Mouse (Mus musculus) left cerebral cortex, postnatal 25 days (tissue): ENCODE measurements at regions not wholly inside any gene's neighbourhood (a gene's known extent, or its start where the extent isn't known, plus 50 kb on each side); places are given as distances from the start of the nearest gene placed in this dataset.
"Not testable (repeated sequence)": the region's sequence is repeated elsewhere in the genome, so short reads cannot be mapped to it uniquely, and the experiment has no call there.

Source experiments
- DNase-seq, 2 experiments: peaks; one replicate each; pipeline ENCODE4 v3.0.0; 2022; ENCODE audit warnings: low spot score in 2 of 2, mixed read lengths in 1 of 2
- intact Hi-C: fragments of 180-260 bp; cut with DNase I; formaldehyde crosslinking; loops from one replicate; pipeline ENCODE4 v1.15.1; 2025

- DNase-seq: no peak
- intact Hi-C loops: no loop called here
These were observed 456.3 kb downstream of the Epm2a start for GRCm38 (mm10) chr10:11799510-11799909.

GRCm38 (mm10) chr10:11801372-11802230 lies 458.4 kb downstream of the Epm2a start:
- DNase-seq, intact Hi-C loops: not testable (repeated sequence)

GRCm38 (mm10) chr10:11809255-11809654 lies 466.1 kb downstream of the Epm2a start:
- no peak for DNase-seq
- intact Hi-C loops: no loop called here

- no peak for DNase-seq
- intact Hi-C loops: no loop called here
These were observed 479.3 kb downstream of the Epm2a start for GRCm38 (mm10) chr10:11822418-11822959.

- intact Hi-C loops: loop anchor here (1.0 to 5.0 kb wide), 3 partner anchors 181 to 771 kb away; no protein-coding TSS in a partner anchor
- peak; percentile 24 to 67 for DNase-seq
These were observed 497.9 kb downstream of the Epm2a start for GRCm38 (mm10) chr10:11841094-11841493.

GRCm38 (mm10) chr10:11841494-11841893 lies 498.3 kb downstream of the Epm2a start:
- intact Hi-C loops: loop anchor here (1.0 to 5.0 kb wide), 3 partner anchors 181 to 771 kb away; no protein-coding TSS in a partner anchor

GRCm38 (mm10) chr10:11846141-11846540 lies 502.9 kb downstream of the Epm2a start:
- no peak for DNase-seq
- intact Hi-C loops: no loop called here

More at GRCm38 (mm10) chr10:11841494-11841893, 498.3 kb downstream of the Epm2a start:
- DNase-seq: peak; percentile 37 to 72

- peak in 1 of 2 experiments; percentile 19 for DNase-seq
- intact Hi-C loops: no loop called here
These were observed 532.2 kb downstream of the Epm2a start for GRCm38 (mm10) chr10:11875145-11876131.

GRCm38 (mm10) chr10:11886237-11886636 lies 543.0 kb downstream of the Epm2a start:
- peak in 1 of 2 experiments; percentile 29 for DNase-seq
- intact Hi-C loops: no loop called here

GRCm38 (mm10) chr10:11888953-11889352 lies 545.7 kb downstream of the Epm2a start:
- intact Hi-C loops: no loop called here
- DNase-seq: peak in 1 of 2 experiments; percentile 8

GRCm38 (mm10) chr10:11922132-11922531 lies 578.9 kb downstream of the Epm2a start:
- peak in 1 of 2 experiments; percentile 36 for DNase-seq

GRCm38 (mm10) chr10:11938164-11938563 lies 595.0 kb downstream of the Epm2a start:
- intact Hi-C loops: no loop called here
- peak in 1 of 2 experiments; percentile 8 for DNase-seq

More at GRCm38 (mm10) chr10:11922132-11922531, 578.9 kb downstream of the Epm2a start:
- intact Hi-C loops: no loop called here

GRCm38 (mm10) chr10:11942772-11943171 lies 599.6 kb downstream of the Epm2a start:
- DNase-seq: no peak
- intact Hi-C loops: no loop called here

GRCm38 (mm10) chr10:11960327-11960922 lies 617.2 kb downstream of the Epm2a start:
- peak; percentile 2 for DNase-seq
- intact Hi-C loops: no loop called here

- no peak for DNase-seq
- intact Hi-C loops: loop anchor here (10.0 kb wide), 1 partner anchor 550 kb away; no protein-coding TSS in a partner anchor
These were observed 661.8 kb downstream of the Epm2a start for GRCm38 (mm10) chr10:12004966-12005365.

GRCm38 (mm10) chr10:12005889-12006288 lies 662.7 kb downstream of the Epm2a start:
- peak in 1 of 2 experiments; percentile 12 for DNase-seq
- intact Hi-C loops: loop anchor here (1.0 to 10.0 kb wide), 2 partner anchors 551 to 606 kb away; no protein-coding TSS in a partner anchor

GRCm38 (mm10) chr10:12017286-12017685 lies 674.1 kb downstream of the Epm2a start:
- no peak for DNase-seq
- intact Hi-C loops: loop anchor here (10.0 kb wide), 1 partner anchor 408 kb away; no protein-coding TSS in a partner anchor

- intact Hi-C loops: loop anchor here (10.0 kb wide), 1 partner anchor 407 kb away; no protein-coding TSS in a partner anchor
- DNase-seq: no peak
These were observed 675.1 kb downstream of the Epm2a start for GRCm38 (mm10) chr10:12018281-12018680.
